Mouse (Mus musculus) C2C12 (cell line): ENCODE measurements at regions not wholly inside any gene's neighbourhood (a gene's known extent, or its start where the extent isn't known, plus 50 kb on each side); places are given as distances from the start of the nearest gene placed in this dataset.

Source experiments
- CEBPB ChIP-seq: IDR thresholded peaks from one replicate; pipeline ENCODE4 v1.6.1; 2011; ENCODE audit warnings: low read depth, mild to moderate bottlenecking, control low read depth, moderate library complexity
- CTCF ChIP-seq: IDR thresholded peaks from one replicate; pipeline ENCODE4 v1.5.1; 2011; ENCODE audit not compliant: control insufficient read depth, insufficient read depth, insufficient read length
- FOSL1 ChIP-seq: IDR thresholded peaks from one replicate; pipeline ENCODE4 v1.8.0; 2011; ENCODE audit warnings: mild to moderate bottlenecking, low read length; ENCODE audit not compliant: poor library complexity, insufficient read depth, severe bottlenecking
- MAX ChIP-seq: IDR thresholded peaks from one replicate; pipeline ENCODE4 v1.6.1; 2011; ENCODE audit warnings: mild to moderate bottlenecking, control low read depth
- MYOD1 ChIP-seq: IDR thresholded peaks from one replicate; pipeline ENCODE4 v1.6.1; 2011; ENCODE audit warnings: low read depth; ENCODE audit not compliant: control insufficient read depth, insufficient read length
- MYOG ChIP-seq: IDR thresholded peaks from one replicate; pipeline ENCODE4 v1.6.1; 2011; ENCODE audit not compliant: control insufficient read depth, insufficient read length; ENCODE audit errors: extremely low read depth
- USF1 ChIP-seq: IDR thresholded peaks from one replicate; pipeline ENCODE4 v1.6.1; 2011; ENCODE audit warnings: low read depth, mild to moderate bottlenecking, control low read depth, moderate library complexity

GRCm38 (mm10) chr7:64030650-64031049, 91.9 kb upstream of the Klf13 start:
- no peak for TF ChIP-seq CTCF
- TF ChIP-seq MAX: no peak
- no peak for TF ChIP-seq USF1
- no peak for TF ChIP-seq MYOD1
- no peak for TF ChIP-seq MYOG
- no peak for TF ChIP-seq FOSL1
- no peak for TF ChIP-seq CEBPB
